Mouse (Mus musculus) lung, embryonic 16.5 days (tissue): ENCODE measurements at regions not wholly inside any gene's neighbourhood (a gene's known extent, or its start where the extent isn't known, plus 50 kb on each side); places are given as distances from the start of the nearest gene placed in this dataset.

ENCODE experiments used
- ATAC-seq: fragments of 200-750 bp; cut with Nextera tagmentation; 2 replicates; pipeline ENCODE4 v1.8.0; 2017; ENCODE audit warnings: low read depth, mild to moderate bottlenecking, moderate library complexity
- H3K27ac ChIP-seq: fragments of 300-500 bp; sonication (generic); 2 replicates; pipeline ENCODE4 v1.5.1; 2014; ENCODE audit warnings: mild to moderate bottlenecking, control low read depth, low read length
- H3K27me3 ChIP-seq: fragments of 300-500 bp; sonication (generic); 2 replicates; pipeline ENCODE4 v1.6.1; 2014; ENCODE audit warnings: low read depth, low read length, mixed read lengths; ENCODE audit not compliant: control insufficient read depth, insufficient read depth
- H3K36me3 ChIP-seq: fragments of 300-500 bp; sonication (generic); 2 replicates; pipeline ENCODE4 v1.6.1; 2014; ENCODE audit warnings: low read length; ENCODE audit not compliant: control insufficient read depth, insufficient read depth
- H3K4me1 ChIP-seq: fragments of 300-500 bp; sonication (generic); replicated peaks from 2 replicates; pipeline ENCODE4 v1.6.1; 2014; ENCODE audit warnings: low read length, mixed read lengths; ENCODE audit not compliant: control insufficient read depth, insufficient read depth
- H3K4me2 ChIP-seq: fragments of 300-500 bp; sonication (generic); 2 replicates; pipeline ENCODE4 v1.6.1; 2014; ENCODE audit warnings: low read depth, low read length, control low read depth
- H3K4me3 ChIP-seq: fragments of 300-500 bp; sonication (generic); 2 replicates; pipeline ENCODE4 v1.5.1; 2014; ENCODE audit warnings: mild to moderate bottlenecking, low read length, control low read depth
- H3K9ac ChIP-seq: fragments of 300-500 bp; sonication (generic); 2 replicates; pipeline ENCODE4 v1.6.1; 2014; ENCODE audit warnings: low read length, control low read depth
- H3K9me3 ChIP-seq: fragments of 300-500 bp; sonication (generic); 2 replicates; pipeline ENCODE4 v1.6.1; 2016; ENCODE audit warnings: low read length; ENCODE audit not compliant: control insufficient read depth
- WGBS: fragments of 180-500 bp; shearing (Covaris S2); extraction: QIAGEN DNeasy Blood & Tissue Kit; methylation state at CpG from one replicate; pipeline ENCODE4 v1.1.7; 2014; 5-methylcytosine and 5-hydroxymethylcytosine counted together

DNA sequence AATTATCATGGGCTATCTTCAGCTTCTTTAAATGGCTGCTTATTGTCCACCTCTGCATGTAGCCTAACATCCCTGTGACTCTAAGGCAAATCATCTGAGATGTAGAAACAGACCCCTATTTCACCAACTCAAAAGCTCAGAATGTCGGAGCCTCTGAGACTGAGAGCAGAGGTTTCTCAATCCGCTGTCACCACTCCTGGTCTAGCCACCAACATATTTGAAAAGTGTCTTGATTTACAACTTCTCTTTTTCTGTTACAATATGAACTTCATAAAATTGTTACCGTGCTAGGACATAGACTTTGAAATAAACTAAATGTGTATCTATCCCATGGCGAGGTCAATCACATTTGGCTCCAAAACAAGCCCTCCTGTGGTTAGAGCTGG, 91.3 kb upstream of the Nebl start:
- Histone ChIP-seq H3K9me3 (no peaks in the 10 kb centered on the region), H3K4me1 (0 out of 2 replicates have a peak, but pooled peaks cover 2% of the 10 kb centered on the region), H3K4me2 (no peak overlapping the region), H3K27ac (no peak overlapping the region), H3K36me3 (no peaks in the 10 kb centered on the region), H3K9ac (no peak overlapping the region), H3K4me3 (no peak overlapping the region), H3K27me3 (no peaks in the 10 kb centered on the region)
- WGBS, result 92% methylated on average over 4 of the region's 4 CpGs
- no peak for ATAC-seq

- 71% methylated on average over 13 of the region's 13 CpGs for WGBS
- Histone ChIP-seq H3K36me3 (no peaks in the 10 kb centered on the region), H3K9me3 (no peaks in the 10 kb centered on the region), H3K4me3 (no peak overlapping the region), H3K27ac (no peak overlapping the region), H3K4me1 (0 out of 2 replicates have a peak, but pooled peaks cover 2% of the 10 kb centered on the region), H3K4me2 (no peak overlapping the region), H3K27me3 (no peaks in the 10 kb centered on the region), H3K9ac (no peak overlapping the region)
- ATAC-seq, result no peak
Measured at GRCm38 (mm10) chr2:17821878-17822620, 90.8 kb upstream of the Nebl start.

DNA sequence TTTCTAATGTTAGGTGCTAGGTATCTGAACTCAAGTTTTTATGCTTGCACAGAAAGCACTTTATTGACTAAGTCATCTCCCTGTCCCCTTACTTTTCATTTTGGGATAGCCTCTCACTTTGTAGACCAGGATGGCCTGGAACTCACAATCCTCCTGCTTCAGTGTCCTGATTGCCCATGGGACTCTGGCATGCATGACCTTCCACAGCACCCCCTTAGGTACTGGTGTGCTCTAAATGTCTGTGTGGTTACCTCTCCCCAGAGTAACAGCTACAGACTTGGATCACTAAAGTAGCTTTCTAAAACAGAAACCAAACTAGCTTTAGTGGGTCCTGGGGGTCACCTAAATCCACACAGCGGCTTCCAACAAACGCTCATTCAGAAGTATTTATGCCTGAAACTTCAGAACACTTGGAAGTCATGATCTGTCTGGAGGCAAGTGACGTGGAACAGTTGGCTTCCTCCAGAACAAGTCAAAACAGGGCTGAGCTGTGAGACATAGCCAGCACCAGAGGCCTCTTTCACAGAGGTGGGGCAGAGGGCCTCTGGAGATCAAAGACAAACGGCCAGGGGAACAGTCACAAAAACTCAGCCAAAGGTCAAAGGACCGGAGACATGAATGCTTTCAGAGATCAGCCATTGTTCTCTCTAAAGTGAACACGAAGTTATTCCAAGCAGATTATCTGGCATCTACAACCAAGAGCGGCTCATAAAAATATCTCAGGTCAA, 80.8 kb upstream of the Nebl start:
- H3K4me3 ChIP-seq, result no peak overlapping the region
- H3K27me3 ChIP-seq, result no peaks in the 10 kb centered on the region
- no peaks in the 10 kb centered on the region for H3K9me3 ChIP-seq
- no peaks in the 10 kb centered on the region for H3K36me3 ChIP-seq
- H3K27ac ChIP-seq, result no peak overlapping the region
- no peak overlapping the region for H3K4me2 ChIP-seq
- no peaks in the 10 kb centered on the region; the same call in 1 of the 2 replicates for H3K4me1 ChIP-seq
- WGBS, result 38% methylated on average over 7 of the region's 7 CpGs
- H3K9ac ChIP-seq, result no peak overlapping the region
- no peak for ATAC-seq
